Mouse (Mus musculus): ENCODE results near the gene 1810062G17Rik.

GRCm38 (mm10) chr3:36475532-36476087 lies at the start of gene 1810062G17Rik, which contains the start of gene Anxa5:
- TF ChIP-seq CTCF (conservative IDR thresholded peaks at IDR 0.05; ENCODE audit: low read length) (no peak), POU5F1 (IDR thresholded peaks at IDR 0.05; ENCODE audit: borderline replicate concordance, low read length) (no peak)

Data from E14TG2a.4 (cell line).